Mouse (Mus musculus) C2C12 (cell line): ENCODE measurements around the gene Rbmx2.

ENCODE experiments used
- CEBPB ChIP-seq: IDR thresholded peaks from one replicate; pipeline ENCODE4 v1.6.1; 2011; ENCODE audit warnings: low read depth, mild to moderate bottlenecking, control low read depth, moderate library complexity
- CTCF ChIP-seq: IDR thresholded peaks from one replicate; pipeline ENCODE4 v1.5.1; 2011; ENCODE audit not compliant: control insufficient read depth, insufficient read depth, insufficient read length
- FOSL1 ChIP-seq: IDR thresholded peaks from one replicate; pipeline ENCODE4 v1.8.0; 2011; ENCODE audit warnings: mild to moderate bottlenecking, low read length; ENCODE audit not compliant: poor library complexity, insufficient read depth, severe bottlenecking
- MAX ChIP-seq: IDR thresholded peaks from one replicate; pipeline ENCODE4 v1.6.1; 2011; ENCODE audit warnings: mild to moderate bottlenecking, control low read depth
- MYOD1 ChIP-seq: IDR thresholded peaks from one replicate; pipeline ENCODE4 v1.6.1; 2011; ENCODE audit warnings: low read depth; ENCODE audit not compliant: control insufficient read depth, insufficient read length
- MYOG ChIP-seq: IDR thresholded peaks from one replicate; pipeline ENCODE4 v1.6.1; 2011; ENCODE audit not compliant: control insufficient read depth, insufficient read length; ENCODE audit errors: extremely low read depth
- USF1 ChIP-seq: IDR thresholded peaks from one replicate; pipeline ENCODE4 v1.6.1; 2011; ENCODE audit warnings: low read depth, mild to moderate bottlenecking, control low read depth, moderate library complexity

- TF ChIP-seq USF1 = no peak
- TF ChIP-seq MAX = no peak
- TF ChIP-seq CTCF = no peak
- no peak for TF ChIP-seq MYOG
- no peak for TF ChIP-seq CEBPB
- TF ChIP-seq MYOD1 = no peak
- no peak for TF ChIP-seq FOSL1
These were observed 25.2 kb upstream of the Rbmx2 start for GRCm38 (mm10) chrX:48669588-48669987.
